Mouse (Mus musculus) common myeloid progenitor, adult 5-6 weeks (primary cell): ENCODE measurements around the gene Trim11. TPM values are rescaled to one million over a fixed set of nuclear protein-coding genes. Genes with fewer than 3 reads are reported as not detected.

ENCODE experiments used
- ATAC-seq: replicated peaks from 2 replicates; pipeline ENCODE4 v1.8.0; 2016; ENCODE audit warnings: low read depth, mild to moderate bottlenecking, moderate TSS enrichment, inconsistent platforms; ENCODE audit not compliant: poor library complexity, severe bottlenecking
- total RNA-seq: library from RNA; stranded (forward); fragments of 200-1000, 187-1606 nt; gene quantifications from 2 replicates; pipeline ENCODE4 v1.2.3, GENCODE M21; 2017

Trim11 gene
- total RNA-seq, 1 experiment from 2014 or later = 14.8 TPM

- ATAC-seq = peak; percentile 15; the same call in 1 of the 2 replicates
These were observed 22.6 kb upstream of the Trim11 start for GRCm38 (mm10) chr11:58955143-58955867.

DNA sequence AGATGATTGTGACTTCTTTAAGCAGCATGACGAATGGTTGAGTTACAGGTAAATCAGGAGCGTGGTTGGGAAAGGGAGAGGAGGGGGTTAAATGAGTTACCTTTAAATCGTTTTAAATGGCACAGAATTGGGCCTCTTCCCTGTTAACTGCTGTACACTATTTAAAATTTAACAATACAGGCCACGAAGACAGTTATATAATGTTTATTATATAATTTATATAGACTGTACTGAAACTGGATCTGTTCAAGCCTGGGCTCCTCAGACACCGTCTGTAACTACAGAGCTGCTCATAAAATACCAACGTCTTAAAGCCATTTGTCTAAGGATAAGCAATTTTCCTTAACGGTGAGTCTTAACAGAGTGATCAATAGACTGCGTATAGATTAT is 22.0 kb upstream of the Trim11 start:
- ATAC-seq = no peak

GRCm38 (mm10) chr11:58957226-58957914 is 20.5 kb upstream of the Trim11 start:
- no peak for ATAC-seq

GRCm38 (mm10) chr11:58958536-58958935 is 19.4 kb upstream of the Trim11 start:
- no peak for ATAC-seq

DNA sequence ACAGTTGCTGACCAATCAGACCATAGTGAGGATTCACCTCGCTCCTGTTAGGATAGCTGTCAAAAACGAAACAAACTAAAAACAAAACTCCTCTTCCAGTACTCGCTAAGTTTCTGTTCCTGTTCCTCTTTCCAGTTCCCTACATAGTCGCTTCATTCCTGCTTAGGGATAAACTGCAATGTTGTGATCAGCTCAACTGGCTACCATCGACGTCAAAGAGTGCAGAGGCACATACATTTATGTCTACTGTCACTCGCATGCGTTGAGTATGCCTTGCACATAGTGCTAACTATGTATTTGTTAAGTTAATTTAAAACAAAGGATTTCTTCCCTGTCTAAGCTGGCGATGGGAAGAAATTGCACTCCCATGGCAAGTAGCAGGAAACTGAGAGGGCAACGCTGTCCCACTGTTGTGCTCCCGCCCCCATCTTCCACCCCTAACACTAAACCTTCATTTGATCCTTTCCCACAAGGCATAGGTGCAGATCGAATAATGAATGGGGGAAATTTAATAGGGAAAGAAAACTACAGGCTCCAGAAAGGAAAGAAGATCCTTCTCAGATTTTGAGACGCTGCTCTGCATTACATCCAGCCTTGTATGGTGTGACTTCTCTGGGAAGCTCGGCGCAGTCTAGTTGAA is 18.6 kb upstream of the Trim11 start:
- 0 out of 2 replicates have a peak, but pooled peaks have one; percentile 0 for ATAC-seq

- ATAC-seq = peak; percentile 74
These were observed 17.9 kb upstream of the Trim11 start for GRCm38 (mm10) chr11:58959921-58960465.

DNA sequence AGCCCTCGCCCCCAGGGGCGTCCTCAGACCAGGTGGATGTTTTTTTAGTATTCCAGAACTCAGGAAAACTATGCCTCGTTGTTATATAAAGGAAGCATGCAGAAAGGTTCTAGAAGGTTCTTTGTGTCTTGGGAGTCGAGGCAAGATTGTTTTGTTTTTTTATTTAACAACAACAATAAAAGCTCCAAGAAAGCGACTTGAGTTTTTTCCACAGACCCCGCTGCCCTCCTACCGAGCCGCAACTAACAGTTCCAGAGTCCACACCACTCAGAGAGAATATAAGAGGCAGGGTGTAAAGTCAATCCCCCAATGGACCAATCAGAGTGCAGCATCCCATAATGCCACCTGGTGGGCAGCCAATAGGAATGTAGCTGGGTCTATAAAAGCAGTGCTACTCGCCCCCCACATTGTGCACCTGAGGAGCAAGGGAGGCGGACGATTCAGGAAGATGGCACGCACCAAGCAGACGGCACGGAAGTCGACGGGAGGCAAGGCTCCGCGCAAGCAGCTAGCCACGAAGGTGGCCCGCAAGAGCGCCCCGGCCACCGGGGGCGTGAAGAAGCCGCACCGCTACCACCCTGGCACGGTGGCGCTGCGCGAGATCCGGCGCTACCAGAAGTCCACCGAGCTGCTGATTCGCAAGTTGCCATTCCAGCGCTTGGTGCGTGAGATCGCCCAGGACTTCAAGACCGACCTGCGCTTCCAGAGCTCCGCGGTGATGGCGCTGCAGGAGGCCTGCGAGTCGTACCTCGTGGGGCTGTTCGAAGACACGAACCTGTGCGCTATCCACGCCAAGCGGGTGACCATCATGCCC is 16.3 kb upstream of the Trim11 start:
- no peak for ATAC-seq

DNA sequence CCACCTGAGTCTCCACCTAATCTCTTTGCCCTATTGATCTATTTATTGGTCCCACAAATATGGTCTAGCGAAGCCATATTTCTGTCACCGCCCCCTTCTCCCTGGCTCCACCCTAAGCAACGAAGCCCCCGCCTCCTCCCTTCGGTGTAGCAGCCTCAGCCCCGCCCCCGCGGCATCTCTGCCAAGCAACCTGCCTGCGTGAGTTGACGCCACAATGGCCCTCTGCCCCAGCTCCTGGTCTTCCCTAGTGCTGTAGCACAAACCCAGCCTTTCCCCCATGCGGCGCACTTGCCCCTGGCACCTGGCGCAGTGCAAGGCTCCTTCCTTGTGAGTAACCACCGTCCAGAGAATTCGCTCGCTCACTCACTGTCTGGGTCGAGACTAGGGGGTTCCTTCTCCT is 14.3 kb upstream of the Trim11 start:
- no peak for ATAC-seq

DNA sequence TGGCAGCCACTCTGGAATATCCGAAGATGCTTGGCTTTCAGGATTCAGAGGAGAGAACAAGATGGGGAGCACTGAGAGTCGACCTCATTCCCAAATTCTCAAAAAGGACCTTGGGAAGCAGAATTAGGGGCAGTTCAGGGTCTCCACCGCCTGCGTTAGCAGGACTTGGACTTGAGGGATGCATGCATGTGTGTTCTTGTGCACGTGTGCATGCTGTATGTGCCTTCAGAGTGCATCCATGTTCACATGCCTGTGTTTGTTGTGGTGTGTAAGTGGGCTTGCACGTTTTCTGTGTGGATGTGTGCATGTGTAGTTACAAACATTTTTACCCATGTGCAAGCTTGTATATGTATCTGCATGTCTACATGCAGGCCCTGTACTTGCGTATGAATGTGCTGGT is 13.7 kb upstream of the Trim11 start:
- ATAC-seq = no peak

- 0 out of 2 replicates have a peak, but pooled peaks have one; percentile 13 for ATAC-seq
These were observed 12.7 kb upstream of the Trim11 start for GRCm38 (mm10) chr11:58965001-58965760.

GRCm38 (mm10) chr11:58967346-58967745 is 10.5 kb upstream of the Trim11 start:
- ATAC-seq = 0 out of 2 replicates have a peak, but pooled peaks have one; percentile 34

GRCm38 (mm10) chr11:58968551-58968950 is 9.3 kb upstream of the Trim11 start:
- ATAC-seq = no peak

DNA sequence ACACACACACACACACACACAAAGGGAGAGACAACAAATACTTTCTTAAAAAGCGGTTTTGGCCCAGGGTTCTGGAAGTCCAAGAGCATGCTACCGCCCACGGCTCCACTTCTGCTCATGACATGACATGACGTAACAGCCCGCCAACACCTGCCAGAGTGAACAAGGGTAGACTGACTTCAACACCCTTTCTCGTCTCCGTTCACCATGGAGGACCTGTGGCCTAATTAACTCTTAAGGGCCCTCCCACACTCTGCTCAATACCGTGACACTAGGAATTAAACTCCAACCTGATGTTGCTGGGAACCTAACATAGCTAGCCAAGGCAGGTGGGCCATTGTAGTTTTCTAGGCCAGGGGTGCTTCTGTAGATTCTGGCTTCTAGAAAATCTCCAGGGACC is 8.9 kb upstream of the Trim11 start:
- no peak for ATAC-seq

DNA sequence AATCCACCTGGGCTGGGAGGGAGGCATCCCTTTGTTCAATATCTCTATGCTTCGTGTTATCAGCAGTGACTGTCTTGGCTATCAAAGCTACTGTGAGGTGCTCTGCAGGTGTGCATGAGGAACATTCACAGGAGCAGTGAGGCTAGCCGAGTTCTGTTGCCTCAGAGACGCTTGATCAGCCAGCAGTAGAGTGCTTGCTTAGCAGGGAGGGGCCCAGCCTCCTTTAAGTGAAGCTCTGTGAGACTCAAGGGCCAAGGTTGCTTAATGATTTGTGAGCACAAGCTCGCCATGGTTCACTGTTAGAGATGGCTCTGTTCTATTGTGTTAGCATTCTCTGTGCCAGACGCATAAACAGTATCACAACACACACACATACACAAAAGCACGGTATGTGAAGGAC is 8.2 kb upstream of the Trim11 start:
- ATAC-seq = no peak

DNA sequence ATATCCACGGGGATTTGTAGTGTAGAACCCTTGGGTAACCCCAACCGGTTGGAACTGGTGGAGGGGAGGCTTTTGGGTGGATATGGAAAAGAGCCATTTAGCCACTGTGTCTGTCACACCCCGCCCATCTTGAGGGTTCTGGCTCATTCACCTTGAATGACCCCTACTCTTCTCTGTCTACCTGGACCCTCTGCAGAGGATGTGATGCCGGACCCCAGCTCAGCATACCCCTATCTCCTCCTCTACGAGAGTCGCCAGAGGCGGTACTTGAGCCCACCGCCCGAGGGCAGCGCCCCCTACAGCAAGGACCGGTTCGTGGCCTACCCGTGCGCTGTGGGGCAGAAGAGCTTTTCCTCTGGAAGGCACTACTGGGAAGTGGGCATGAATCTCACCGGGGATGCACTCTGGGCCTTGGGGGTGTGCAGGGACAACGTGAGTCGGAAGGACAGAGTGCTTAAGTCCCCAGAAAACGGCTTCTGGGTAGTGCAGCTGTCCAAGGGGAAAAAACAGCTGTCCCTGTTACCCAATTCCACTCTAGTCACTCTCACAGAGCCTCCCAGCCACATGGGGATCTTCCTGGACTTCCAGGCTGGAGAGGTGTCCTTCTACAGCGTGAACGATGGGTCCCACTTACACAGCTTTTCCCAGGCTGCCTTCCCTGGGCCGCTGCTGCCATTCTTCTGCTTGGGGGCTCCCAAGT is 6.9 kb upstream of the Trim11 start:
- no peak for ATAC-seq

DNA sequence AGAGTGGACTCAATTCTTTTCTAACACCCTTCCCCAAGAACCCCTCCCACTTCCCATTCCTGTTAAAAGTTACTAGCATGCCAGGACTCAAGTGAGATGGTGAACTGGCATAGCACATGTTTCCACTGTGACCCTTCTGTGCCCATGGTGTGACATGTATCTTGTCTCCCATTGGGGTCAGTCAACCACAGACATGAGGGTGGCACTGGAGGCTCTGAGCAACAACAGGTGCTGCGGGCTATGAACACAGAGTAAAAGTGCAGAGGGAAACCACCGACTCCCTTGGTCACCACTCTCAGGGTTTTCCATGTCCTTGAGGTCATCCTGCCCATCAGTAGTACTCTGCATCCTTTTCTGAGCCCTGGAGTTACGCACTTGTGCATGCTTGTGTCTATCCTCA is 6.1 kb upstream of the Trim11 start:
- ATAC-seq = no peak

GRCm38 (mm10) chr11:58974414-58974813 is 3.5 kb upstream of the Trim11 start:
- ATAC-seq = no peak

GRCm38 (mm10) chr11:58977150-58977549 is 743 bp upstream of the Trim11 start:
- ATAC-seq = peak; percentile 26; the same call in 1 of the 2 replicates

GRCm38 (mm10) chr11:58977607-58978026 is 276 bp upstream of the Trim11 start:
- ATAC-seq = peak; percentile 9; the same call in 1 of the 2 replicates
